Mouse (Mus musculus): Measurements from ENCODE around the gene Gm2564. TPM values are rescaled to one million over a fixed set of nuclear protein-coding genes. Genes with fewer than 3 reads are reported as not detected.
"Not testable (repeated sequence)": the region's sequence is repeated elsewhere in the genome, so short reads cannot be mapped to it uniquely, and the experiment has no call there.

The Gm2564 gene
- not detected for polyA plus RNA-seq (2017; shearing (Covaris generic))

DNA sequence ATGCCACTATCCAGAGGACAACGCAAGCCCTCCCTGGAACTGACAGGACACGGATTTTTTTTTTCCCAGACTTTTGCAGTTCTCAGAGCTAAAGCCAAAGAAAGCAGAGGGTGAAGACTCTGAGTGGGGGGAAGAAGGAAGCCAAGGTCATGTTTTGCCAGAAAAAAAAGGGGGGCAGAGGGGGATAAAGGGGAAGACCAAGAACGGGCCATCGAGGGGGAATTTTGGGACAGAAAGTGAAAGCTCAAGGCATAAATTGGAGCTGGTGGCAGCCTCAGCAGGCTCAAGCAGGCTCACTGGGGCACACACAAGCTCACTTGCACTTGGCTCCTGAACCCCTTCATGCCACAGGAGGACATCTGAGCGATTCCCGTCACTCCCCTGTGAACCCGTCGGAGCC lies at the start of gene Gm2564:
Gene Gm2564 (plus strand): TSS at position 301 of the 400 bp plus-strand sequence.
- not testable (repeated sequence) for ATAC-seq

DNA sequence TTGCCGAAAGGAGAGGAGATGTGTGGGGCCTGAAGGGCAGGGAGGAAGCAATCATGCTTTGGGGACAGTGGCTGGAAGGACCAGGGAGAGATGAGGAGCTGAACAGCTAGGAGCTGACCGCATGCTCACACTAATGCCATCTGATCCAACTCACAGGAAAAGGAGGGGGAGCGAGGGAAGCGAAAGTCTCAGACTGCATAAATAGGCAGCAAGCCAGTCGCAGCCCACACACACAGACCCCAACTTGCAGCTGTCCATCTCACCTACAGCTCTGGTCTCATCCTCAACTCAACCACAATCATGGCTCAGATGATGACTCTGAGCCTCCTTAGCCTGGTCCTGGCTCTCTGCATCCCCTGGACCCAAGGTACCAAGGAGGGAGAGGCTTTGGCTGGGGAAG lies 17.6 kb upstream of the Gm2564 start, which contains the start of gene Gm10591:
Gene Gm10591 (plus strand): TSS at position 301 of the 400 bp plus-strand sequence.
- not testable (repeated sequence) for ATAC-seq

- not testable (repeated sequence) for ATAC-seq
These were observed 25.4 kb downstream of the Gm2564 start, which contains the start of gene Ccl27b for GRCm38 (mm10) chr4:42654951-42655350. TSS of gene Ccl27b (plus strand) at chr4:42655251.

GRCm38 (mm10) chr4:42661793-42662192 lies 32.3 kb downstream of the Gm2564 start, which contains the start of gene Il11ra2:
TSS of gene Il11ra2 (minus strand) at chr4:42661893.
- not testable (repeated sequence) for ATAC-seq

DNA sequence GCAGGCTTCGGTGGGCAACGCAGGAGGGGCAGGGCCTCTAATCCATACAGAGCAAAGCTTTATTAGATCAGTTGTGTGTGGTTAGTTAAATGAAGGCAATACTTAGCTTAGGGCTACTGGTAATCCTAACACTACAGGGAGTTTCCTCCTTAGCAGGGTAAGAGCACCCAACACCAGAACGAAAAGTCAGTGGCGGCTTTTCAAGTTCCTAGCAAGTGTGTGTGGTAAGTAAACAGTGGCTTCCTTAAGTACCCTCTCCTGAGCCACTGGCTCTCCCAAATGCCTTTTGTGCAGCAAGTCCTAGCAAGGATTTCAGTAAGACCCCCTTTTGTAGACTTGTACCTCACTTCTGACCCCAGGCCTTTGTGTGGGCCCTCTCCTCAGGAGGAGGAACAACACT lies 45.9 kb downstream of the Gm2564 start:
- ATAC-seq = not testable (repeated sequence)

- ATAC-seq = not testable (repeated sequence)
These were observed 49.8 kb downstream of the Gm2564 start for GRCm38 (mm10) chr4:42679365-42679764.

GRCm38 (mm10) chr4:42680374-42681356 lies 51.1 kb downstream of the Gm2564 start:
- not testable (repeated sequence) for ATAC-seq

Other genes starting within 250 kb of the Gm2564 start
- not detected for gene Gm21586, start 190.3 kb upstream of the Gm2564 start, polyA plus RNA-seq (2017; shearing (Covaris generic))
- not detected for gene Gm2163, start 163.0 kb upstream of the Gm2564 start, polyA plus RNA-seq (2017; shearing (Covaris generic))
- not detected for gene Fam205a2, start 101.5 kb upstream of the Gm2564 start, polyA plus RNA-seq (2017; shearing (Covaris generic))
- not detected for gene Gm10591, start 17.5 kb upstream of the Gm2564 start, polyA plus RNA-seq (2017; shearing (Covaris generic))
- not detected for gene Ccl27b, start 25.5 kb downstream of the Gm2564 start, polyA plus RNA-seq (2017; shearing (Covaris generic))
- gene Il11ra2, start 32.2 kb downstream of the Gm2564 start, polyA plus RNA-seq (2017; shearing (Covaris generic)) = not detected
- not detected for gene 4930578G10Rik, start 105.8 kb downstream of the Gm2564 start, polyA plus RNA-seq (2017; shearing (Covaris generic))
- gene Ccl19, start 126.9 kb downstream of the Gm2564 start, polyA plus RNA-seq (2017; shearing (Covaris generic)) = not detected
- not detected for gene Ccl21a, start 144.3 kb downstream of the Gm2564 start, polyA plus RNA-seq (2017; shearing (Covaris generic))
- gene Fam205a1, start 224.2 kb downstream of the Gm2564 start, polyA plus RNA-seq (2017; shearing (Covaris generic)) = not detected
- not detected for gene Gm12394, start 227.1 kb downstream of the Gm2564 start, polyA plus RNA-seq (2017; shearing (Covaris generic))
- not detected for gene Fam205c, start 244.5 kb downstream of the Gm2564 start, polyA plus RNA-seq (2017; shearing (Covaris generic))